Mouse (Mus musculus) hindbrain, embryonic 14.5 days (tissue): ENCODE measurements around the gene Ube2s. TPM values are rescaled to one million over a fixed set of nuclear protein-coding genes. Genes with fewer than 3 reads are reported as not detected.

ENCODE experiments used
- ATAC-seq: fragments of 200-750 bp; cut with Nextera tagmentation; 2 replicates; pipeline ENCODE4 v1.8.0; 2017; ENCODE audit warnings: moderate number of reproducible peaks, mild to moderate bottlenecking, moderate TSS enrichment, moderate library complexity; ENCODE audit not compliant: low FRiP score
- DNase-seq: peaks from one replicate; pipeline ENCODE4 v3.0.0-alpha.2; 2015; ENCODE audit warnings: low spot score
- H3K27ac ChIP-seq: fragments of 300-500 bp; sonication (generic); 2 replicates; pipeline ENCODE4 v1.5.1; 2014; ENCODE audit warnings: mild to moderate bottlenecking, moderate library complexity
- H3K27me3 ChIP-seq: fragments of 300-500 bp; sonication (generic); 2 replicates; pipeline ENCODE4 v1.6.1; 2014; ENCODE audit warnings: mild to moderate bottlenecking, low read length, mixed read lengths; ENCODE audit not compliant: control insufficient read depth, insufficient read depth
- H3K36me3 ChIP-seq: fragments of 300-500 bp; sonication (generic); replicated peaks from 2 replicates; pipeline ENCODE4 v1.6.1; 2014; ENCODE audit not compliant: control insufficient read depth, insufficient read depth
- H3K4me1 ChIP-seq: fragments of 300-500 bp; sonication (generic); replicated peaks from 2 replicates; pipeline ENCODE4 v1.6.1; 2014; ENCODE audit warnings: antibody characterized with exemption, low read length, mixed read lengths; ENCODE audit not compliant: control insufficient read depth, insufficient read depth
- H3K4me2 ChIP-seq: fragments of 300-500 bp; sonication (generic); replicated peaks from 2 replicates; pipeline ENCODE4 v1.6.1; 2014; ENCODE audit warnings: mild to moderate bottlenecking, moderate library complexity
- H3K4me3 ChIP-seq: fragments of 300-500 bp; sonication (generic); replicated peaks from 2 replicates; pipeline ENCODE4 v1.5.1; 2014; ENCODE audit warnings: mild to moderate bottlenecking, low read length
- H3K9ac ChIP-seq: fragments of 300-500 bp; sonication (generic); 2 replicates; pipeline ENCODE4 v1.6.1; 2014
- H3K9me3 ChIP-seq: fragments of 300-500 bp; sonication (generic); 2 replicates; pipeline ENCODE4 v1.6.1; 2016; ENCODE audit warnings: low read length; ENCODE audit not compliant: control insufficient read depth
- WGBS: fragments of 180-500 bp; shearing (Covaris S2); extraction: QIAGEN DNeasy Blood & Tissue Kit; methylation state at CpG from one replicate; pipeline ENCODE4 v1.1.7; 2014; 5-methylcytosine and 5-hydroxymethylcytosine counted together
- polyA plus RNA-seq: library from polyadenylated mRNA; unstranded; fragments of >200 nt; fragmentation: Nextera tagmentation; extraction: Ambion mirVana; gene quantifications from 2 replicates; pipeline ENCODE4 v1.2.1, GENCODE M21; 2014

Ube2s gene
- polyA plus RNA-seq, 1 experiment from 2014 or later: 285 TPM

DNA sequence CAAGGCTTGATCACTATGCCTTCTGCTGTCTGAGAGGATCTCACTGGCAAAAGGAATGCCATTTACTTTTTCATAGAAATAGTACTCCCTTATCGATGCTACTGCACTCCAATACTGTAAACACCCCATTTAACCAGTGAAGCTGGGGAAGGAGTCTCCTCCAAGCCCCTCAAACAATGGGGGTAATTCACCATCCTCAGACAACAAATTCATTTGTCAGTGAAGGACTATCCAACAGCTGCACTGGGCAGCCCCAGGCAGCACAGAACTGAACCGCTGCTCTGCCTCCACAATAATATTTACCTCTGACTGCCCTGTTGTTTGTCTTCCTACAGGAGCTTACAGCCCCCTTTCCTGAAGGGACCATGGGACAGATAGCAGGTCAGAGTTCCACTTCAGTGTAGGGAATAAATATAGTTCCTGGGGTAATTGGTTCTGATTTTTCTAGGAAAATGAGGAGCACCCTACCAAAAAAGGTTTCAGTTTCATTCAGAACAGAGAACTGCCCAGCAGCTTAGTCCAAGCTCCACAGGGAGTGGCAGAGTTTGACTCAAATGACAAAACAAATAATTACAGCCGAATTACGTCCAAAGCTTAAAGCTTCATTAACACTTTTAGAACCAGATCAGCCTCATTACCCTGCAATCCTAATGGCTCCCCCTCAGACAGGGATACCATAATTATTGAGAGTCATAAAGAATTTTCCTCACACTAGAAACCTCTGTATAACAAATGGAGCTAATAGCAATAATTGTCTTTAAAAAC, 47.3 kb downstream of the Ube2s start:
- no peaks in the 10 kb centered on the region for H3K9me3 ChIP-seq
- DNase-seq: no peak
- no peak overlapping the region for H3K4me3 ChIP-seq
- no peak overlapping the region for H3K4me2 ChIP-seq
- no peaks in the 10 kb centered on the region for H3K4me1 ChIP-seq
- no peaks in the 10 kb centered on the region for H3K27me3 ChIP-seq
- WGBS: 19% methylated on average over 4 of the region's 4 CpGs
- no peak overlapping the region for H3K27ac ChIP-seq
- no peak for ATAC-seq
- no peak overlapping the region for H3K9ac ChIP-seq
- H3K36me3 ChIP-seq: no peaks in the 10 kb centered on the region

DNA sequence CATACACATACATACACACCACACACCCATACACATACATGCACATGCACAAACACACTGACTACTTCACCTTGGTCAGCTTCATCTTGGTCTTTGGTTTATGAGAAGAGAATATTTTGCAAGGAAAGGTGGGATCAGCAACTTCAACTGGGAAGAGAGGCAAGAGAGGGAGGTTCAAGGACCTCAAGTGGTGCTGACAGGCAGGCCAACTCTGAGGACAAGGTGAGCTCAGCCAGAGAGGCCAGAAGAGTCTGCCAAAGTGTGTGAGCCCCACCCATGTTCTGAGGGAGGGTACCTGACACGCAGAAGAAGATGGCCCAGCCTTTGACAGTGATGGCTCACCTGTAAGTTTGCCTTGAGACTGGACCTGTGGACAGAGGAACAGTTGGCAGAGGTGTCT, 52.7 kb downstream of the Ube2s start:
- Histone ChIP-seq H3K4me1 (no peaks in the 10 kb centered on the region), H3K4me3 (no peak overlapping the region), H3K27ac (no peak overlapping the region), H3K9ac (no peak overlapping the region), H3K36me3 (no peaks in the 10 kb centered on the region), H3K4me2 (no peak overlapping the region), H3K27me3 (no peaks in the 10 kb centered on the region), H3K9me3 (no peaks in the 10 kb centered on the region)
- no peak for DNase-seq
- no peak for ATAC-seq
- WGBS: 59% methylated on average over 1 of the region's 1 CpGs

DNA sequence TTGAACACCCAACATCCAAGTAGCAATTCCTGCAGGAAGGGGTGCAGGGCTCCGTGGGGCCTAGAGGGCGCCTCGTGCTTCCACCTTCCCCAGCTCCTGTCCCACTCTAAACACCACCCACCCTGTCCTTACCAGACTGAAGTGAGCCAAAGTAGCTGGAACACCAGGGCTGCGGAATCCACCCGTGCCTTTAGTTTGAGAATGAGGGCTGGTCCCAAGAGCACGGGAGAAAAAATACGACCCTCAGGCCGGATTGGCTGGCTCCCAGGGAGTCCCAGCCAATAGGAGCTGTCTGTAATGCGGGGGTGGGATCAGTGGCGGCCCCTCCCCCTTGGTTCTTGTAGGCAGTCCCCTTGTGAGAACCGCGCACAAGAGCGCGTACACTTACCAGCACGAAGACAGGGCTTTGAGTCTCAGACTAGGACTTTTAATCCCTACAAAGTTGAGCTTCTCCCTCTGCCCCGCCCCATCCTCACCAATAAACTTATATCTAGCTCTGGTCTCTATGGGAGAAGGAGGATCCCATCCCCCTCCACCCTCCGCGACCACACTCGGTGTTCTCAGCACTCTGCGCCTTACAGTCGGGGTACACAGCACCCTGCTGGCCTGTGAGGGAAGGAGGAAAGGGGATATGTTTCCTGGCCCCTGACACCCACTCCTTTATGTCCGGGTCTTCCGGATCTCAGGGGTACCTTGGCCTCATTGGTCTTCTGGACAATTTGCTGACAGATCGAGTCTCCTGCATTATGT, 59.4 kb downstream of the Ube2s start, which contains the start of gene Cox6b2:
Cox6b2 (minus strand) TSS at position 274 of the 750 bp plus-strand sequence.
- H3K9ac ChIP-seq: 0 out of 2 replicates have a peak within 1 kb of the TSS, but pooled peaks have one; percentile 1
- ATAC-seq (peak; percentile 93), DNase-seq (peak; percentile 76)
- H3K36me3 ChIP-seq: no peaks in the 10 kb centered on the region; the same call in 1 of the 2 replicates
- H3K4me3 ChIP-seq: peak within 1 kb of the TSS; percentile 22
- H3K27me3 ChIP-seq: no peaks in the 10 kb centered on the region
- H3K9me3 ChIP-seq: no peaks in the 10 kb centered on the region
- peak within 1 kb of the TSS; percentile 47 for H3K4me2 ChIP-seq
- H3K27ac ChIP-seq: no peak within 1 kb of the TSS
- no peaks in the 10 kb centered on the region for H3K4me1 ChIP-seq
- 4% methylated on average over 24 of the region's 24 CpGs for WGBS

DNA sequence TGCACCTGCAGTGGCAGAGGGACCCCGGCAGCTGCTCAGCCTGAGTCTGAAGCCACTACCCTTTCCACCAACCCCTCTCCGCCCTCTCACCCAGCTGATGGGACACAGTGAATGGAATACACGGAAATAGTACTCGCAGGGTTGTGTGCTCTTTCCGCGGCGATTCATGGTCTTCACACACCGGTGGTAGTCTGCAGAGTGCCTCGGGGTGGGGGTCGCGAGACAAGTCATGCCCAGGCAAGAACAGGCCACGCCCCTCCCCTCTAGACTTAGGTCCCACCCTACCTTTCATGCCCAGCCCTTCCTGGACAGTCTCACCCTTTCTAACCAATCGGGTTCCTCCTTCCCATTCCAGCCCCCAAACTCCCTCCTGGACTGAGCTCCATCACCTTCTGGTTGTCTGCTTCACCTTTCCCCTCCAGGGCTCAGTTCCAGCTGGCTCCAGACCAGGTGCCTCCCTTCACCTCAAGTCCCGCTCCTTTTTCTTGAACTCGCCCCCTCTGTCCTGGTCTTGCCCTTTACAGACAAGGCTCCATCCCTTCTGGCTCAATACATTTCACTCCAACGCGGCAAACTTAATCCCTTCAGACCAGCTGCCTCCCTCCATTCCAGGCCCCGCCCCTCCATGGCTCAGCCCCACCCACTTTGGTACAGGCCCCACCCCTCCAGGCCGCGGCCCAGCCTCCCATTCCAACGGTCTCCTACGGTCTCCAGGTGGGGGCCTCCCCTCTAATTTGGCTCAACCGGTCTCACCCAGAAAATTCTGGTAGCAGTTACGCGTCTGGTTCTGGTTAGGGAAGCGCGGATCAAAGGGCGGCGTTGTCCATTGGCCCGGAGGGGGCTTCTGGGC, 60.2 kb downstream of the Ube2s start:
- peak overlapping the region; percentile 47 for H3K4me2 ChIP-seq
- H3K9ac ChIP-seq: 0 out of 2 replicates have a peak overlapping the region, but pooled peaks have one; percentile 1
- 2% methylated on average over 30 of the region's 30 CpGs for WGBS
- peak; percentile 65 for ATAC-seq
- no peaks in the 10 kb centered on the region for H3K9me3 ChIP-seq
- DNase-seq: no peak
- H3K4me1 ChIP-seq: no peaks in the 10 kb centered on the region
- H3K4me3 ChIP-seq: peak overlapping the region; percentile 22
- H3K27ac ChIP-seq: no peak overlapping the region
- peaks cover 2% of the 10 kb centered on the region; the same call in 1 of the 2 replicates for H3K36me3 ChIP-seq
- no peaks in the 10 kb centered on the region for H3K27me3 ChIP-seq

DNA sequence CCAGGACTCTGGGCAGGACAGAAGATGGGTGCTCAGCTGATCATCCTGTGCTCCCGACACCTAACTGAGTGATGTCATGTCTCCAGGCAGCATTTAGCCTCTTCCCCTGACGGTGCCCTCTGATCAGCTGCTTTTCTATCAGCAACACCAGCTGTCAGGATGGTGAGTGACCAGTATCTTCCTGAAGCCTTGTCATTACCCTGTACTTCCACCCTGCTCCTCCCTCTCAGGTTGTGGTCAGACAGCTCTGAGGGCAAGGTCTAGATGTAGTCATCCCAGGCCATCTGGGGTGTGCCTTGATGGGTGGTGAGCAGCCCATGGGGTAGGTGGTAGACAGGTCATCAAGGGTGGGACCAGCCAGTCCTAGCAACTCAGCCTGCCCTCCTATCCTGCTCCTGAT, 63.2 kb downstream of the Ube2s start:
- H3K27ac ChIP-seq: no peak overlapping the region
- H3K9me3 ChIP-seq: no peaks in the 10 kb centered on the region
- no peaks in the 10 kb centered on the region for H3K27me3 ChIP-seq
- no peak overlapping the region for H3K9ac ChIP-seq
- ATAC-seq (no peak), DNase-seq (no peak)
- 90% methylated on average over 2 of the region's 2 CpGs for WGBS
- no peak overlapping the region for H3K4me2 ChIP-seq
- no peak overlapping the region for H3K4me3 ChIP-seq
- no peaks in the 10 kb centered on the region for H3K4me1 ChIP-seq
- peaks cover 30% of the 10 kb centered on the region for H3K36me3 ChIP-seq

DNA sequence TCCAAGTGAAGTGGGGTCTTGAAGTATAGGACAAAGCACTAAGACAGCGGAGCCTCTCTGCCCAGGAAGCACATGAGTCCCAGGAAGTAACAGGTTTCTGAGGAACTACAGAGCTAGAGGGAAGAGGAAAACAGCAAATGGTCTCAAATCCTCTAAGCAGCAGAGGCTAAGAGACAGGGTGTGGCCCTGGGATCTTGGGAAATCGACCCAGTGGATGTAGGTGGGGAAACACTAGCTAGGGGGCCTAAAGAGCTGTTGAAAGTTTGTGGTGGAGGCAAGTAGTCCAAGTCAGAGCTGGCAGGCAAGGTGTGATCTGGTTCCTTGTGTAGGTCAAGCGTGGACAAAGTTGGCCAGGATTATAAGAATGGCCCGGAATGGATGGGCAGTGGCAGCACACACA, 64.1 kb downstream of the Ube2s start:
- 76% methylated on average over 4 of the region's 4 CpGs for WGBS

DNA sequence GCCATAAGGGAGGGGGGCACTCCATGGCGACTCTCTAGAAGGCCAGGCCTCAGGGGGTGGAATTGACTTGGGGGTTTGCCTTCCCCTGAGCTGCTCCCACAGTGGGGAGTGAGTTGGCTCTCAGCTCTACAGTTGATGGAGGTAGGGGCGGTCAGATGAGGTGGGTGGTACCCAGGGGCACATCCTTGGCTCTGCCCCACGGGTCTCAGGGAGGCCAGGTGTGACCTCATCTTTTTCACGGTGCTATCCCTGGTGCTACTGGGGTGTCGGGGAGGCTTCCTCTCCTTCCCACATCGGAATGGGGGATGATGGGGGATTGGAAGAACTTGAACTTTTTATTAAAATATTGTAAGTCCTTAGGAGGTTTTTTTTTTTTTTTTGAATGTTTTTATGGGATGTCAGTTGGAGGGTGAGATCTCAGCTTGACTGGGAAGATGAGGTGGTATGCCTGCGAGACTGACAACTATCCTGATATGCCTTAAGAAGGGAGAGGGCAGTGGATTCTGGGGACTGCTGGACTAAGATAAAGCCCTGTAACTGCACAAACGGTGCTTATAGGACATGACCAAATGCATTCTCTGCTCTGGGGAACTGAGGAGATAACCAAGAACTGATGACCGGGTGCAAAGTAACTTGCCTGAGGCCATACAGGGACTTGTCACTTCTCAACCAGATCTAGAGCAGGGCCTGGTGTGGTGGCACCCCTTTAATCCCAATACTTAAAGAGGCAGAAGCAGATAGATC, 65.1 kb downstream of the Ube2s start:
- no peak overlapping the region for H3K4me2 ChIP-seq
- no peaks in the 10 kb centered on the region for H3K9me3 ChIP-seq
- WGBS: 84% methylated on average over 9 of the region's 9 CpGs
- no peak overlapping the region for H3K27ac ChIP-seq
- DNase-seq (no peak), ATAC-seq (0 out of 2 replicates have a peak, but pooled peaks have one; percentile 13)
- H3K9ac ChIP-seq: no peak overlapping the region
- H3K4me1 ChIP-seq: peaks cover 5% of the 10 kb centered on the region
- peaks cover 36% of the 10 kb centered on the region for H3K36me3 ChIP-seq
- H3K27me3 ChIP-seq: no peaks in the 10 kb centered on the region
- H3K4me3 ChIP-seq: no peak overlapping the region

More for the DNA sequence above, 64.1 kb downstream of the Ube2s start:
- DNase-seq (no peak), ATAC-seq (no peak)
- H3K36me3 ChIP-seq: peaks cover 36% of the 10 kb centered on the region
- no peak overlapping the region for H3K4me2 ChIP-seq
- H3K4me1 ChIP-seq: no peaks in the 10 kb centered on the region
- no peak overlapping the region for H3K27ac ChIP-seq
- no peaks in the 10 kb centered on the region for H3K27me3 ChIP-seq
- H3K9me3 ChIP-seq: no peaks in the 10 kb centered on the region
- H3K4me3 ChIP-seq: no peak overlapping the region
- no peak overlapping the region for H3K9ac ChIP-seq

DNA sequence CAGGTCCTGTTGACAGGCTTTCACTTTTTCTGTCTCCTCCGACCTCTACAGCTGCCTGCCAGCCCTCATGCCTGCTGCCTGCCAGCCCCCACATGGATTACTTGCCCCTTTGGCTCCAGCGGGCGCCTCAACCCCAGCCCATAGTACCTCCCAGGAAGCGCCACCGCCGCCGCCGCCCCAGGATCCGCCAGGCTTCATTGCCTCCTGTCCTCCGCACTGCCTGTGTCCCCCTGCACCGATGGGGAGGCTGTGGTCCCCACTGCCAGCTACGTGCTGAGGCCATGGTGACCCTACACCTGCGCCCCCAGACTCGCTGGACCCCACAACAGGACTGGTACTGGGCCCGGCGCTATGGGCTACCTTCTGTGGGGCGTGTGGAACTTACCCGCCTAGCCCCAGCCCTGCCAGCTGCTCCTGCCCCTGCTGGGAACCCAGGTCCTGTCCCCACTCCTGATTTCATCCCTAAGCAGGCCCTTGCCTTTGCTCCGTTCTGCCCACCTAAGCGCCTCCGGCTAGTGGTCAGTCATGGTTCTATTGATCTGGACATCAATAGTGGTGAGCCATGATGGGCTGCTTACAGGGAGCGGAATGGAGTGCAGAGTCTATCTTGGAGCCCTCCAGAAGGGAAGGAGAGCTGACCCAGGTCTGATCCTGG, 65.9 kb downstream of the Ube2s start:
- no peak for ATAC-seq
- Histone ChIP-seq H3K36me3 (peaks cover 36% of the 10 kb centered on the region), H3K9me3 (no peaks in the 10 kb centered on the region), H3K27ac (no peak overlapping the region), H3K9ac (no peak overlapping the region), H3K27me3 (no peaks in the 10 kb centered on the region), H3K4me3 (no peak overlapping the region), H3K4me2 (no peak overlapping the region), H3K4me1 (peaks cover 13% of the 10 kb centered on the region)
- no peak for DNase-seq
- 85% methylated on average over 22 of the region's 22 CpGs for WGBS
